Mouse (Mus musculus) erythroblast, adult 5-6 weeks (primary cell): ENCODE results near the gene Irf7. TPM values are rescaled to one million over a fixed set of nuclear protein-coding genes. Genes with fewer than 3 reads are reported as not detected.

ENCODE experiments used
- total RNA-seq, 2 experiments: library from RNA; stranded (forward) in 1 of 2; stranded (reverse) in 1 of 2; fragments of 150-400 nt in 1 of 2; fragments of 200-764, 138-1000 nt in 1 of 2; gene quantifications; 2 replicates each; pipeline versions ENCODE4 v1.2.3 to v1.2.4; 2015 to 2017; ENCODE audit warnings: low replicate concordance in 2 of 2

Gene Irf7
- total RNA-seq, 2 experiments from 2014 or later: 73.8 to 78.0 TPM

Other genes with a start within 250 kb of the Irf7 start
- 336 and 380 TPM in 2 replicates for gene Ifitm6, start 248.6 kb downstream of the Irf7 start, total RNA-seq (2015; ENCODE audit: low replicate concordance)
- 99.4 and 179 TPM in 2 replicates for gene Ifitm6, start 248.6 kb downstream of the Irf7 start, total RNA-seq (2017; ENCODE audit: low replicate concordance)
- gene Gm17387, start 237.3 kb downstream of the Irf7 start, total RNA-seq (2015; ENCODE audit: low replicate concordance): not detected in 2 replicates
- gene Gm17387, start 237.3 kb downstream of the Irf7 start, total RNA-seq (2017; ENCODE audit: low replicate concordance): not detected in 2 replicates
- 0.84 TPM in 1 of 2 replicates, not detected in the other for gene B4galnt4, start 205.4 kb downstream of the Irf7 start, total RNA-seq (2015; ENCODE audit: low replicate concordance)
- not detected in 2 replicates for gene B4galnt4, start 205.4 kb downstream of the Irf7 start, total RNA-seq (2017; ENCODE audit: low replicate concordance)
- gene Pkp3, start 188.3 kb downstream of the Irf7 start, total RNA-seq (2015; ENCODE audit: low replicate concordance): not detected in 2 replicates
- not detected in 2 replicates for gene Pkp3, start 188.3 kb downstream of the Irf7 start, total RNA-seq (2017; ENCODE audit: low replicate concordance)
- 4.2 TPM in 1 of 2 replicates, not detected in the other for gene Sigirr, start 165.9 kb downstream of the Irf7 start, total RNA-seq (2015; ENCODE audit: low replicate concordance)
- 2.8 and 4.4 TPM in 2 replicates for gene Sigirr, start 165.9 kb downstream of the Irf7 start, total RNA-seq (2017; ENCODE audit: low replicate concordance)
- not detected in 2 replicates for gene Ano9, start 148.7 kb downstream of the Irf7 start, total RNA-seq (2015; ENCODE audit: low replicate concordance)
- gene Ano9, start 148.7 kb downstream of the Irf7 start, total RNA-seq (2017; ENCODE audit: low replicate concordance): not detected in 2 replicates
- gene Ptdss2, start 144.1 kb downstream of the Irf7 start, total RNA-seq (2015; ENCODE audit: low replicate concordance): 123 and 158 TPM in 2 replicates
- gene Ptdss2, start 144.1 kb downstream of the Irf7 start, total RNA-seq (2017; ENCODE audit: low replicate concordance): 153 and 164 TPM in 2 replicates
- 11.9 and 13.8 TPM in 2 replicates for gene Rnh1, start 93.6 kb downstream of the Irf7 start, total RNA-seq (2015; ENCODE audit: low replicate concordance)
- gene Rnh1, start 93.6 kb downstream of the Irf7 start, total RNA-seq (2017; ENCODE audit: low replicate concordance): 15.1 and 15.7 TPM in 2 replicates
- gene Hras, start 72.5 kb downstream of the Irf7 start, total RNA-seq (2015; ENCODE audit: low replicate concordance): 3.8 and 24.9 TPM in 2 replicates
- 11.4 and 20.8 TPM in 2 replicates for gene Hras, start 72.5 kb downstream of the Irf7 start, total RNA-seq (2017; ENCODE audit: low replicate concordance)
- 2.1 TPM in 1 of 2 replicates, not detected in the other for gene Lrrc56, start 72.3 kb downstream of the Irf7 start, total RNA-seq (2015; ENCODE audit: low replicate concordance)
- 0.94 and 1.8 TPM in 2 replicates for gene Lrrc56, start 72.3 kb downstream of the Irf7 start, total RNA-seq (2017; ENCODE audit: low replicate concordance)
- gene Lmntd2, start 52.4 kb downstream of the Irf7 start, total RNA-seq (2015; ENCODE audit: low replicate concordance): not detected in 2 replicates
- 0.17 and 1.7 TPM in 2 replicates for gene Lmntd2, start 52.4 kb downstream of the Irf7 start, total RNA-seq (2017; ENCODE audit: low replicate concordance)
- gene Rassf7, start 50.6 kb downstream of the Irf7 start, total RNA-seq (2015; ENCODE audit: low replicate concordance): 1.7 and 6.0 TPM in 2 replicates
- gene Rassf7, start 50.6 kb downstream of the Irf7 start, total RNA-seq (2017; ENCODE audit: low replicate concordance): 3.9 and 12.2 TPM in 2 replicates
- 24.9 and 30.0 TPM in 2 replicates for gene Phrf1, start 37.7 kb downstream of the Irf7 start, total RNA-seq (2015; ENCODE audit: low replicate concordance)
- gene Phrf1, start 37.7 kb downstream of the Irf7 start, total RNA-seq (2017; ENCODE audit: low replicate concordance): 25.5 and 32.8 TPM in 2 replicates
- not detected in 2 replicates for gene Cdhr5, start 10.3 kb upstream of the Irf7 start, total RNA-seq (2015; ENCODE audit: low replicate concordance)
- gene Cdhr5, start 10.3 kb upstream of the Irf7 start, total RNA-seq (2017; ENCODE audit: low replicate concordance): not detected in 2 replicates
- gene Sct, start 12.7 kb upstream of the Irf7 start, total RNA-seq (2015; ENCODE audit: low replicate concordance): not detected in 2 replicates
- not detected in 2 replicates for gene Sct, start 12.7 kb upstream of the Irf7 start, total RNA-seq (2017; ENCODE audit: low replicate concordance)
- gene Drd4, start 25.5 kb upstream of the Irf7 start, total RNA-seq (2015; ENCODE audit: low replicate concordance): not detected in 2 replicates
- gene Drd4, start 25.5 kb upstream of the Irf7 start, total RNA-seq (2017; ENCODE audit: low replicate concordance): not detected in 2 replicates
- 9.4 and 18.3 TPM in 2 replicates for gene Deaf1, start 61.2 kb upstream of the Irf7 start, total RNA-seq (2015; ENCODE audit: low replicate concordance)
- 14.1 and 16.0 TPM in 2 replicates for gene Deaf1, start 61.2 kb upstream of the Irf7 start, total RNA-seq (2017; ENCODE audit: low replicate concordance)
- 6.5 and 8.4 TPM in 2 replicates for gene Tmem80, start 61.3 kb upstream of the Irf7 start, total RNA-seq (2015; ENCODE audit: low replicate concordance)
- gene Tmem80, start 61.3 kb upstream of the Irf7 start, total RNA-seq (2017; ENCODE audit: low replicate concordance): 10.5 and 12.9 TPM in 2 replicates
- not detected in 2 replicates for gene Eps8l2, start 72.4 kb upstream of the Irf7 start, total RNA-seq (2015; ENCODE audit: low replicate concordance)
- not detected in 2 replicates for gene Eps8l2, start 72.4 kb upstream of the Irf7 start, total RNA-seq (2017; ENCODE audit: low replicate concordance)
- 132 and 180 TPM in 2 replicates for gene Taldo1, start 125.7 kb upstream of the Irf7 start, total RNA-seq (2015; ENCODE audit: low replicate concordance)
- gene Taldo1, start 125.7 kb upstream of the Irf7 start, total RNA-seq (2017; ENCODE audit: low replicate concordance): 443 and 565 TPM in 2 replicates
- 6.3 and 9.2 TPM in 2 replicates for gene Gatd1, start 147.7 kb upstream of the Irf7 start, total RNA-seq (2015; ENCODE audit: low replicate concordance)
- gene Gatd1, start 147.7 kb upstream of the Irf7 start, total RNA-seq (2017; ENCODE audit: low replicate concordance): 4.9 and 6.0 TPM in 2 replicates
- gene Cend1, start 163.0 kb upstream of the Irf7 start, total RNA-seq (2015; ENCODE audit: low replicate concordance): not detected in 2 replicates
- gene Cend1, start 163.0 kb upstream of the Irf7 start, total RNA-seq (2017; ENCODE audit: low replicate concordance): not detected in 2 replicates
- gene Slc25a22, start 171.4 kb upstream of the Irf7 start, total RNA-seq (2015; ENCODE audit: low replicate concordance): 8.2 and 11.7 TPM in 2 replicates
- 3.2 and 10.0 TPM in 2 replicates for gene Slc25a22, start 171.4 kb upstream of the Irf7 start, total RNA-seq (2017; ENCODE audit: low replicate concordance)
- 12.7 and 17.9 TPM in 2 replicates for gene Pidd1, start 177.5 kb upstream of the Irf7 start, total RNA-seq (2015; ENCODE audit: low replicate concordance)
- gene Pidd1, start 177.5 kb upstream of the Irf7 start, total RNA-seq (2017; ENCODE audit: low replicate concordance): 7.3 and 9.8 TPM in 2 replicates
- gene Rplp2, start 180.9 kb upstream of the Irf7 start, total RNA-seq (2015; ENCODE audit: low replicate concordance): 661 and 730 TPM in 2 replicates
- gene Rplp2, start 180.9 kb upstream of the Irf7 start, total RNA-seq (2017; ENCODE audit: low replicate concordance): 791 and 1,714 TPM in 2 replicates
- gene Pnpla2, start 188.7 kb upstream of the Irf7 start, total RNA-seq (2015; ENCODE audit: low replicate concordance): 10.0 and 11.3 TPM in 2 replicates
- 5.9 and 6.0 TPM in 2 replicates for gene Pnpla2, start 188.7 kb upstream of the Irf7 start, total RNA-seq (2017; ENCODE audit: low replicate concordance)
- gene Cracr2b, start 194.6 kb upstream of the Irf7 start, total RNA-seq (2015; ENCODE audit: low replicate concordance): 0.77 TPM in 1 of 2 replicates, not detected in the other
- 3.2 TPM in 1 of 2 replicates, not detected in the other for gene Cracr2b, start 194.6 kb upstream of the Irf7 start, total RNA-seq (2017; ENCODE audit: low replicate concordance)
- gene Cd151, start 200.9 kb upstream of the Irf7 start, total RNA-seq (2015; ENCODE audit: low replicate concordance): 5.2 TPM in 1 of 2 replicates, not detected in the other
- gene Cd151, start 200.9 kb upstream of the Irf7 start, total RNA-seq (2017; ENCODE audit: low replicate concordance): 9.5 and 11.0 TPM in 2 replicates
- 7.3 and 10.0 TPM in 2 replicates for gene Polr2l, start 208.7 kb upstream of the Irf7 start, total RNA-seq (2015; ENCODE audit: low replicate concordance)
- 5.4 and 9.5 TPM in 2 replicates for gene Polr2l, start 208.7 kb upstream of the Irf7 start, total RNA-seq (2017; ENCODE audit: low replicate concordance)
- gene Tspan4, start 208.8 kb upstream of the Irf7 start, total RNA-seq (2015; ENCODE audit: low replicate concordance): 0.58 and 1.7 TPM in 2 replicates
- gene Tspan4, start 208.8 kb upstream of the Irf7 start, total RNA-seq (2017; ENCODE audit: low replicate concordance): 2.2 and 7.7 TPM in 2 replicates